Mouse (Mus musculus) adrenal gland (tissue): ENCODE data around the gene Noct.
"Not testable (repeated sequence)": the region's sequence is repeated elsewhere in the genome, so short reads cannot be mapped to it uniquely, and the experiment has no call there.

ENCODE experiments used
- intact Hi-C: fragments of 180-260 bp; cut with DNase I; formaldehyde crosslinking; loops from one replicate; pipeline ENCODE4 v1.15.1; 2025

Noct gene

DNA sequence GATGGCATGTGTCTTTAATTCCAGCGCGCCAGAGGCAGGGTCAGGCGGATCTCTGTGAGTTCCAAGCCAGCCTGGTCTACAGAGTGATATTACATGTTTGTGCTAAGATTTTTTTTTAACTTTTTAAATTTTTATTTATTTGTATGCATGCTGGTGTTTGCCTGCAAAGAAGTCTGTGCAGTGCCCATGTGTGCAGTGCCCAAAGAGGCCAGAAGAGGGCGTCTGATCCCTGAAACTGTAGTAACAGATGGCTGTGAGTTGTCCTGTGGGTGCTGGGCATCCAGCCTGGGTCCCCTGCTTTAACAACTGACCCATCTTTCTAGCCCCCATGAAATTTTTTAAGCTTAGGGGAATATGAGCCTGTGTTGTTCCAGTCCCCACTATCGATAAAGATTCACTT is 19.8 kb upstream of the Noct start:
- intact Hi-C loops: no loop called here

DNA sequence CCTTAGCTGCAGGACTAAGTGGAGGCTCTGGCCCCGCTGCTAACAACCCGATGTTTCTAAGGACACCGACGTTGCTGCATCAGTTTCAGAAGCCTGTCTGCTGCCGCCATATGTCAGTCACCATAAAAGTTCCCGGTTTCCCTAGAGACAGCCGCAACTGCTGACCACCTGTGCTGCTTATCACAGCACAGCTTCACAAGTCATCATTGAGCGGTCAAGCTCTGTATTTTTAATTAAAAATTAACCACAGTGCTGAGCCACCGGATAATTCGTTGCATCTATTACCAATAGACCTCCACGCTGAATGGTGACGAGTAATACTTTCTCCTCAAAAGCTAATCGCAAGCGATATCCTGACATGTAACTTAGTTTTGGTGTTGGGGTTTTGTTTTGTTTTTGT is 19.4 kb upstream of the Noct start:
- intact Hi-C loops: no loop called here

- intact Hi-C loops: no loop called here
Measured at GRCm38 (mm10) chr3:51206521-51206920, 17.7 kb upstream of the Noct start.

GRCm38 (mm10) chr3:51208633-51209032 is 15.6 kb upstream of the Noct start:
- intact Hi-C loops: no loop called here

DNA sequence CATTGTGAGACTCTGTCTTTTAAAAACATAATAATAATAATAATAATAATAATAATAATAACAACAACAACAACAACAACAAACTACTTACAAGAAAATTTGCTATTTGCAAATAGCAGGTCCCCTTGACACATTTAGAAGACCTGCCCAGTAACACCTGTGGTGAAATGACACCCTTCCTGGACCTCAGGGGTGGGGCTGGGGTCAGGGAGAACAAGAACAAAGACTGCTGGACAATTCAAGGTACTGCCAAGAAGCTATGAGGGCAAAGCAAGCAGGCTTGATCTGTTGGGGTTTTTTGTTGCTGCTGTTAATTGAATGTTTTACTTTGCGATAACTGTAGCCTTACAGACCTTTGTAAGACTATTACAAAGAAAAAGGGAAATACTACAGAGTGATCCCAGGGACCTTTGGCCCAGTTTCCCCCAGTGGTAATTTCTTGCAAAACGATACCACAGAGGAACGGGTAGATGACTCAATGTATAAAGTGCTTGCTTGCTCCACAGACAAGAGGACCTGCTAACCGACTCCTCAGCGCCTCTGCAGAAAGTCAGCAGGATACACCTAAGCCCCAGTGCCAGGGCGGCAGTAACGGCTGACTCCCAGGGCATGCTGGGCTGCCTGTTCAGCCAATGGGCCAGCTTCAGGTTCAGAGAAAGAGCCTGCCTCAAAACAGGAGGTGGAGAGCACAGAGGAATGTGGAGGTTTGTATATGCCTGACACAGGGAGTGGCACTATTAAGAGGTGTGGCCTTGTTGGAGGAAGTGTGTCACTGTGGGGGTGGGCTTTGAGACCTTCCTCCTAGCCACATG is 14.5 kb upstream of the Noct start:
- intact Hi-C loops: no loop called here

DNA sequence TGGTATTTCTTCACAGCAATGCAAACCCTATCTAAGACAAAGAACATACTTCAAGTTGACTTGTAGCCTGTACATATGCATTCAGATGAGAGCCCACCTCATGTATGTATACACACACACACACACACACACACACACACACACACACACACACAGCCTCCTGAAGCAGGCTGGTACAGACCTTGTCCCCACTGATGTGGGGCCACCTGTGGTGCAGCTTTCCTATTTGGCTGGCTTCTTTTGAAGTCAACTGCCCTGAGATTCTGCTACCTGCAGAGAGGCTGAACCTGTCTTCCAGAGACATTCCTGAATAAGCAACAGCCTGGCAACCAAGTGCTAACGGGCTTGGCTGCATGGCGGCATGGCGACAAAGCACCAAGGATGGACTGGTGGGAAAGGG is 13.8 kb upstream of the Noct start:
- intact Hi-C loops: no loop called here

- intact Hi-C loops: no loop called here
Measured at GRCm38 (mm10) chr3:51213111-51213510, 11.1 kb upstream of the Noct start.

DNA sequence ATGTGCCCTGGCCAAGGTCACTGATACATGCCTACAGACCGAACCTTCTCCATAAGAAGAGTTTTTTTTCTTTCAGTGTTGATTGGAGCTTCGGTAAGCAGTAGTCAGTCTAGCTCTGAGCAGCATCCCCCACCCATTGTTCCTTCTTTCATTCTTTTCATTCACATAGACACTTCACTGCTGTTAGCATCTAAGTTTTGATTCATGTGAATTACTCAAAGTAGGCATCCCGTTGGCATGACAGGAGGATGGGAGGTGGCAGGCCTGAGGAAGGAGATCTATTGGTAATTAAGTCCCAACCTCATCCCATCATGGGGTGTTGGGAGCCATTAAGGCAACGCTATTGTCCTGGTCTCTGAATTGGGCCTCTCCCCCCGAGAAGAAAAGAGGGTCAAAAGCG is 8.6 kb upstream of the Noct start:
- intact Hi-C loops: no loop called here

DNA sequence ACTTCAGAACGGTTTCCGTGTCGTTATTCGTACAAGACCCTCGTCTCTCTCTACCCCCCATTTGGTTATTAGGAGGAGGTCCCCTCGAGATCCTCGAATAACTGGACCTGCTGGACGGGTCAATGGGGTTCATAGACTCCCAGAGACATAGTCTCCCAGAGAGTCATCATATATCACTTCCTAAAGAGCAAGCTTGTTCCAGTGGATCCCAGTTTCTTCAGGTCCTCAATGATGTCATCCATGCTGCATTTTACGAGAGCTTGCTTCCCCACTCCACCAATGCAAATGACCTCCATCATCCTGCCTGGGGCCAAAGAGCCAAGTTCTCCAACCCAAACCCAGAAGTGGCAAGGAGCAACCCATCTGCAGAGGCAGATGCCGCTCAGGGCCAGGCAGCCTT is 7.9 kb upstream of the Noct start:
- intact Hi-C loops: not testable (repeated sequence)

DNA sequence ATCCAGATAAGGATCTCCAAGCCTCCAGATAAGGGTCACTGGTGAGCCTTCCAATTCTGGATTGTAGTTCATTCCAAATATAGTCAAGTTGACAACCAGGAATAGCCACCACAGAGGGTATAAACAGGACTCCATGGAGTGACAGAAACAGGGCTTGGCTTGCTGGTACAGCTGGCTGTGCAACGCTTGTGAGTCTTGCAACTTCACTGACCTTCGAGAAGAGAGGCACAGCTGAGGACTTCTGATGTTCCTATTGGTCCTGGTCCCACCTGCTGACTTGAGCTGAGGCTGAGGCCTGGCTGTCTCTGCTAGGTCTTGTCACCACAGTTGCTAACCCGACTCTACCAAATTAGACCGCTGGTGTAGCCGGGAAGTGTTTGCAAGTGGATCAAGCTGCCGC is 5.9 kb upstream of the Noct start:
- intact Hi-C loops: not testable (repeated sequence)

GRCm38 (mm10) chr3:51219213-51219612 is 5.0 kb upstream of the Noct start:
- intact Hi-C loops: no loop called here

- intact Hi-C loops: no loop called here
Measured at GRCm38 (mm10) chr3:51220846-51221245, 3.4 kb upstream of the Noct start.

DNA sequence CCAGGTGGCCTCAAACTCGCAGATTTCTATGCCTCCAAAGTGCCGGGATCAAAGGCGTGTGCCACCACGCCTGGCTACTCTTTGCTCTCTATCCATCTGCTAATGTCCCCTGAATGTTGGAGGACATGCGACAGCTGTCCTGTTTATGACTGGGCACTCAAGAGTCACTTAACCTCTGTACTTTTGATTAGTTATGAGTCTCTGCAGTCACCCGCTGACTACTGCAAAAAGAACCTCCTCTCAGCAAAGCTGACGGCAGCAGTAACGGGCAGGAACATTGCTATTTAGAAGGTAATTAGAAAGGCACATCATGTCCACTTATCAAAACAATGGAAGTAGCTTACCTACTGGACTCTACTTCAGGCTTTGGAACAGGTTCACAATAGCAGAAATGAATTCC is 2.4 kb upstream of the Noct start:
- intact Hi-C loops: no loop called here

DNA sequence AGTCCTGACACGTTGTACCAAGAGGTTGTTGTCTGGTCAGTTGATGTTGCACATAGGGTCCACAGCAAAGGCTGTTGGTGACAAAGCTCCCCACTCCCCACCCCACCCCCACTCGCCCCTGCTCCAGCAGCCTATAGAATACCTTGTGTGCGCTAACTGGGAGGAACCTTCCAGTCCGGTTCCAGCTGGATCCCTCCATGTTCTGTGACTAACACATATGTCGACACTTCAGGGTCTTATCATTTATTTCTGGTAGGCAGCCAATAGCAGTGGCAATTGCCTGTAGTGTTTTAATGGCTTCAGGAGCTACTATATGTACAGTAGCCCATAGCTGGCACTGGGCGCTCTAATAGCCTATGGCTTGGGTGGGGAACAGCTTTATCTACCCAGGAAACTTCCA is 1.9 kb upstream of the Noct start:
- intact Hi-C loops: no loop called here

DNA sequence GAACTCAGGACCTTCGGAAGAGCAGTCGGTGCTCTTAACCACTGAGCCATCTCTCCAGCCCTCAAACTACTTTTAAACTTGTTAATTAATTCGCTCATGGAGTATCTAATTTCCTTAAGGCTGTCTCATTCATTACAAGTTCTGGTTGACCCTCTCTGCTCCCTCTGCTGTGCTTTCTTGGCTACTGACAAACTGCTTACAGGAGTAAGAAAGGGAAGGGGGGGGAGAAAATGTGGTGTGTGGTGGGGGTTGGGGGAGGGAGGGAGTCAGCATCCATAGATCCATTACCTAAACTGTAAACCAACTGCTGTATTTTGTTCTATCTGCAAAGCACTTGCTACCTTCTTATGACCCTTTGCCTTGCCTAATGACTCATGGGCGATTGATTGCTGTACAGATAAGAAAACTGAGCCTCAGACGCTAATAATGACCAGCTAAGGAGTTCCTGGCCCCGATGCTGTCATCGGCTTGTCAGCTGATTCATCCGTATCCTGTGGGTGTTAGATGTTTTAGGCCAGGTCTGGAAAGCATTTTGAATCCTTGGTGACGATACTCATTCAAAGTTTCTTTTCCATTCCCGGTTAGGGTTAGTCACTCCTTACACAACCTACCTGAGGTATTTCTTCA is 1.3 kb upstream of the Noct start:
- intact Hi-C loops: no loop called here

DNA sequence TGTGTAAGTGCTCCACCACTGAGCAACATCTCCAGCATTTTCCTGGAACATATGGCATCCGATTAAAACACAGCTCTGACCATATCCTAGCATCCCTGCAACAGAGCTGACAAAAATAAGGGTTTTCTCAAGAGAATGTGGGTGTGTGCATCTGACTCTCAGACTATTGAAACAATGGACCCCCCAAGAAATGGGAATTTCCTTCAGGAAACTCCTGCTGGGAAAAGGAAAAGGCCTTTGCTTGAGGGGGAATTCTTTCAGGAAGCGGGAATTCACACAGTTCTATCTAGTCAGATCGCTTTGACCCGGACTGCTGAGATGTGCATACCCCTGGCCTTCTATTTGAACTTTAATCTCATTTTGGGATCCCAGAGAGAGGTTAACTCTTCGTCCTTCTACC is 691 bp upstream of the Noct start:
- intact Hi-C loops: no loop called here

GRCm38 (mm10) chr3:51225226-51225750 is 1.0 kb downstream of the Noct start:
- intact Hi-C loops: no loop called here

DNA sequence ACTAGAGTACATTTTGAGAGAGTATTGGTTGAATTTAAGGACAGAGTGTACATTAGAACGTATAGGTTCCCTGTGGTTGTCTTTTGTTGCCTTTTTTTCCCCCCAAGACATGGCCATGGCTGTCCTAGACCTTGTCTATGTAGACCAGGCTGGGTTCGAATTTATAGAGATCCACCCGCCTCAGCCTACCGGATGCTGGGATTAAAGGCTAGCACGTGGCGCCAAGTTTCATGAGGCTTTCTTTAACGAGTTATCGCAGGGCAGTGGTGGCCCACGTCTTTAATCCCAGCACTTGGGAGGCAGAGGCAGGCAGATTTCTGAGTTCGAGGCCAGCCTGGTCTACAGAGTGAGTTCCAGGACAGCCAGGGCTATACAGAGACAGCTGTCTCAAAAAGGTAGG is 1.7 kb downstream of the Noct start:
- intact Hi-C loops: no loop called here

DNA sequence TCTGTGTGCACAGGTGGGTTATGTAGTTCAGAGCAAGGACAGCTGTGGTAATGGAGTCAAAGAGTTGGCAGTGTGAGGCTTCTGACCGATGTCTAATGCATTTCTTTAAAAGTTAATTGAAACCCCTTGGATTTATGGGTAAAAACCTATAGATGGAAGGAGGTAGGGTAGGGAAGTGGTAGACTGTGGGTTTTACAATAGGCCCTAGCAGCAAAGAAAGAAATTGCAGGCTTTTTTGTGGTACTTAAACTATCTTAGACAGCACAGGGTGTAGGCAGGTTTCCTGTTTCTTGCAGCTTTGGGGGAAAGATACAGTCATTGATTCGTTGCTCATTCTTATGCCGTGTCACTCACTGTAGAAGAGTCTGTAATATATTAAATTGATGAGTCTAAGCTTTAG is 2.4 kb downstream of the Noct start:
- intact Hi-C loops: no loop called here

DNA sequence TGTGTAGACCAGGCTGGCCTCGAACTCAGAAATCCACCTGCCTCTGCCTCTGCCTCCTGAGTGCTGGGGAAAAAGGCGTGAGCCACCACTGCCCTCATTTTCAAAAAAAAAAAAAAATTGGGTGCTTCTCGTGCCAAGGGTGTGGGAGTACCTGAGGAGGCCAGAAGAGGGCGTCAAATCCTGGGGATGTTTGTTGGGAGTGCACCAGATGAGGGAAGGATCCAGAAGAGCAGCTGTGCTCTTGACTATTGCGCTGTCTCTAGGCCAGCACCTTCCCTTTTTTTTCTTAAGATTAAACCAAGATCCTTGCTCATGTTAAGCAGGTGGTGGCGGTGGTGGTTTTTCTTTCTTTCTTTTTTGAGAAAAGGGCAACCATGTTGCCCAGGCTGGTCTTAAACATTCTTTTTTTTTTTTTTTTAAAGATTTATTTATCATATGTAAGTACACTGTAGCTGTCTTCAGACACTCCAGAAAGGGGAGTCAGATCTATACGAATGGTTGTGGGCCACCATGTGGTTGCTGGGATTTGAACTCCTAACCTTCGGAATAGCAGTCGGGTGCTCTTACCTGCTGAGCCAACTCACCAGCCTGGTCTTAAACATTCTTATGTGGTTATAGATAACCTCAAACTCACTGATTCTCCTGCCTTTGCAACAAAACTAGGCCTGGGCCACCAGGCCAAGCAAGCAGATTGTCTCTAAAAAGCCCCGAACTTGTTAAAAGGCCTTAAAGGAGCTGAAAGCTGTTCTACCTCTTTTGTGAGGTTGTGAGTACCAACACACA is 4.0 kb downstream of the Noct start:
- intact Hi-C loops: no loop called here

GRCm38 (mm10) chr3:51228821-51229205 is 4.6 kb downstream of the Noct start:
- intact Hi-C loops: no loop called here

GRCm38 (mm10) chr3:51229226-51229625 is 5.0 kb downstream of the Noct start:
- intact Hi-C loops: no loop called here
